Comparison of ENCODE assay signal across 8 mouse cellular contexts in genomic region chr4:152274681-152275131, GRCm38 (mm10). TPM values are rescaled to one million over a fixed set of nuclear protein-coding genes. Genes with fewer than 3 reads are reported as not detected.
DNase-seq lines count a peak whose midpoint lies in the region; ATAC-seq and TF ChIP-seq lines count a peak whose summit lies in the region.

No protein-coding gene starts in this region.

- no peaks in the 10 kb centered on the region for H3K36me3 ChIP-seq in kidney, postnatal 0 days (ENCODE audit: insufficient read depth, low read length)
- H3K36me3 ChIP-seq in forebrain, embryonic 11.5 days (ENCODE audit: control insufficient read depth, insufficient read depth, low read length): no peaks in the 10 kb centered on the region
- no peaks in the 10 kb centered on the region for H3K36me3 ChIP-seq in hindbrain, embryonic 11.5 days (ENCODE audit: control insufficient read depth, insufficient read depth, low read length)
- H3K36me3 ChIP-seq in lung, embryonic 15.5 days: 0 out of 2 replicates have a peak, but pooled peaks cover 1% of the 10 kb centered on the region
- H3K36me3 ChIP-seq in small intestine, adult 2 months (ENCODE audit: control insufficient read depth, insufficient read depth, low read length): no peaks in the 10 kb centered on the region

- no peak for TF ChIP-seq POLR2A in small intestine, adult 2 months (IDR thresholded peaks at IDR 0.05; ENCODE audit: low read depth, low read length)

- no peak for TF ChIP-seq CTCF in kidney, postnatal 0 days (IDR thresholded peaks at IDR 0.05; ENCODE audit: low read depth)
- TF ChIP-seq CTCF in small intestine, adult 2 months (IDR thresholded peaks at IDR 0.05; ENCODE audit: extremely low read depth, insufficient read length, insufficient replicate concordance, low read depth, low read length): no peak

- 0 out of 2 replicates have a peak, but pooled peaks have one; percentile 19 for ATAC-seq in kidney, postnatal 0 days (replicated peaks; ENCODE audit: low FRiP score, low read depth)
- 0 out of 2 replicates have a peak, but pooled peaks have one; percentile 43 for ATAC-seq in forebrain, embryonic 11.5 days (replicated peaks; ENCODE audit: low FRiP score)
- peak; percentile 41; the same call in 1 of the 2 replicates for ATAC-seq in hindbrain, embryonic 11.5 days (ENCODE audit: low FRiP score)
- peak; percentile 25; the same call in 1 of the 2 replicates for ATAC-seq in lung, embryonic 15.5 days (ENCODE audit: borderline replicate concordance, extremely low read depth, low FRiP score, low TSS enrichment)

- 1% methylated on average over 20 of the region's 20 CpGs for WGBS in kidney, postnatal 0 days
- under 1% methylated on average over 20 of the region's 20 CpGs for WGBS in forebrain, embryonic 11.5 days
- 1% methylated on average over 20 of the region's 20 CpGs for WGBS in hindbrain, embryonic 11.5 days
- 2% methylated on average over 20 of the region's 20 CpGs for WGBS in lung, embryonic 15.5 days
- 4% methylated on average over 20 of the region's 20 CpGs for WGBS in small intestine, adult 2 months

- peak overlapping the region; percentile 91 for H3K4me2 ChIP-seq in kidney, postnatal 0 days (ENCODE audit: low read length)
- peak overlapping the region; percentile 97 for H3K4me2 ChIP-seq in forebrain, embryonic 11.5 days (ENCODE audit: low read depth, low read length, severe bottlenecking)
- peak overlapping the region; percentile 84 for H3K4me2 ChIP-seq in hindbrain, embryonic 11.5 days (replicated peaks; ENCODE audit: low read depth, low read length)
- H3K4me2 ChIP-seq in lung, embryonic 15.5 days: peak overlapping the region; percentile 96

- peak overlapping the region; percentile 57 for H3K4me3 ChIP-seq in kidney, postnatal 0 days (replicated peaks; ENCODE audit: low read depth, low read length)
- H3K4me3 ChIP-seq in forebrain, embryonic 11.5 days (ENCODE audit: low read depth, low read length): peak overlapping the region; percentile 49
- H3K4me3 ChIP-seq in hindbrain, embryonic 11.5 days (ENCODE audit: low read depth, low read length): peak overlapping the region; percentile 49
- H3K4me3 ChIP-seq in lung, embryonic 15.5 days: peak overlapping the region; percentile 71
- H3K4me3 ChIP-seq in small intestine, adult 2 months (ENCODE audit: low read depth, low read length): peak overlapping the region; percentile 58

- H3K9me3 ChIP-seq in kidney, postnatal 0 days (replicated peaks; ENCODE audit: low read length): no peaks in the 10 kb centered on the region
- H3K9me3 ChIP-seq in forebrain, embryonic 11.5 days (ENCODE audit: control insufficient read depth, low read length): no peaks in the 10 kb centered on the region
- H3K9me3 ChIP-seq in hindbrain, embryonic 11.5 days (ENCODE audit: control insufficient read depth, low read length): no peaks in the 10 kb centered on the region
- H3K9me3 ChIP-seq in lung, embryonic 15.5 days: no peaks in the 10 kb centered on the region

- H3K27ac ChIP-seq in kidney, postnatal 0 days: no peak overlapping the region
- H3K27ac ChIP-seq in forebrain, embryonic 11.5 days (ENCODE audit: low read depth, low read length): no peak overlapping the region
- H3K27ac ChIP-seq in hindbrain, embryonic 11.5 days (ENCODE audit: low read depth, low read length): peak overlapping the region; percentile 68; the same call in 1 of the 2 replicates
- H3K27ac ChIP-seq in lung, embryonic 15.5 days: peak overlapping the region; percentile 94
- no peak overlapping the region for H3K27ac ChIP-seq in small intestine, adult 2 months (ENCODE audit: insufficient read depth, low read depth, low read length)

- H3K9ac ChIP-seq in kidney, postnatal 0 days (ENCODE audit: low read depth, low read length): peak overlapping the region; percentile 58
- H3K9ac ChIP-seq in forebrain, embryonic 11.5 days (ENCODE audit: low read length): peak overlapping the region; percentile 64
- peak overlapping the region; percentile 65 for H3K9ac ChIP-seq in hindbrain, embryonic 11.5 days (ENCODE audit: low read depth, low read length)
- peak overlapping the region; percentile 78 for H3K9ac ChIP-seq in lung, embryonic 15.5 days

- H3K27me3 ChIP-seq in kidney, postnatal 0 days (ENCODE audit: insufficient read depth, low read length): no peaks in the 10 kb centered on the region
- peaks cover 17% of the 10 kb centered on the region for H3K27me3 ChIP-seq in forebrain, embryonic 11.5 days (ENCODE audit: control insufficient read depth, insufficient read depth, low read length)
- H3K27me3 ChIP-seq in hindbrain, embryonic 11.5 days (ENCODE audit: control insufficient read depth, insufficient read depth, low read length): peaks cover 31% of the 10 kb centered on the region
- peaks cover 29% of the 10 kb centered on the region for H3K27me3 ChIP-seq in lung, embryonic 15.5 days
- H3K27me3 ChIP-seq in small intestine, adult 2 months (ENCODE audit: control insufficient read depth, insufficient read depth, low read length): peaks cover 19% of the 10 kb centered on the region

- DNase-seq in kidney, postnatal 0 days (ENCODE audit: low spot score): no peak
- DNase-seq in kidney, adult 18-20 months: no peak
- peak; percentile 73 for DNase-seq in forebrain, embryonic 11.5 days (ENCODE audit: low spot score)
- peak; percentile 59 for DNase-seq in hindbrain, embryonic 11.5 days (ENCODE audit: low spot score)
- no peak for DNase-seq in cerebellum, postnatal 14 days
- DNase-seq in layer of hippocampus, adult 11-12 months (ENCODE audit: low spot score): no peak

- peaks cover 13% of the 10 kb centered on the region; the same call in 1 of the 2 replicates for H3K4me1 ChIP-seq in kidney, postnatal 0 days (replicated peaks; ENCODE audit: insufficient read depth, low read length)
- H3K4me1 ChIP-seq in forebrain, embryonic 11.5 days (replicated peaks; ENCODE audit: control insufficient read depth, insufficient read depth, low read length): peaks cover 20% of the 10 kb centered on the region
- H3K4me1 ChIP-seq in hindbrain, embryonic 11.5 days (replicated peaks; ENCODE audit: control insufficient read depth, insufficient read depth, low read length): peaks cover 9% of the 10 kb centered on the region
- H3K4me1 ChIP-seq in lung, embryonic 15.5 days: peaks cover 49% of the 10 kb centered on the region
- peaks cover 10% of the 10 kb centered on the region; the same call in 1 of the 2 replicates for H3K4me1 ChIP-seq in small intestine, adult 2 months (ENCODE audit: control insufficient read depth, insufficient read depth, insufficient read length, low read length)

RNA-seq across cellular contexts. Expression of gene Gpr153, which starts 0.7 kb away (rescaled TPM):
- 4.6 and 5.2 TPM in 2 replicates for polyA plus RNA-seq in kidney, postnatal 0 days (2015; fragmentation: Nextera tagmentation; extraction: Ambion mirVana)
- 6.1 and 6.6 TPM in 2 replicates for polyA plus RNA-seq in forebrain, embryonic 11.5 days (2014; fragmentation: Nextera tagmentation; extraction: Ambion mirVana)
- 8.7 and 9.5 TPM in 2 replicates for polyA plus RNA-seq in hindbrain, embryonic 11.5 days (2014; fragmentation: Nextera tagmentation; extraction: Ambion mirVana)
- polyA plus RNA-seq in lung, embryonic 15.5 days (2015; fragmentation: Nextera tagmentation; extraction: Ambion mirVana): 14.9 and 15.2 TPM in 2 replicates
- polyA plus RNA-seq in small intestine, adult 2 months (2012; rRNA removed): 9.4 and 11.6 TPM in 2 replicates

RNA-seq across cellular contexts. Expression of gene Hes3, which starts 16.8 kb away (rescaled TPM):
- polyA plus RNA-seq in kidney, postnatal 0 days (2015; fragmentation: Nextera tagmentation; extraction: Ambion mirVana): not detected in 2 replicates
- polyA plus RNA-seq in forebrain, embryonic 11.5 days (2014; fragmentation: Nextera tagmentation; extraction: Ambion mirVana): 0.53 and 1.0 TPM in 2 replicates
- polyA plus RNA-seq in hindbrain, embryonic 11.5 days (2014; fragmentation: Nextera tagmentation; extraction: Ambion mirVana): 2.9 and 3.5 TPM in 2 replicates
- polyA plus RNA-seq in lung, embryonic 15.5 days (2015; fragmentation: Nextera tagmentation; extraction: Ambion mirVana): not detected in 2 replicates
- polyA plus RNA-seq in small intestine, adult 2 months (2012; rRNA removed): not detected in 2 replicates

RNA-seq across cellular contexts. Expression of gene Icmt, which starts 22.3 kb away (rescaled TPM):
- polyA plus RNA-seq in kidney, postnatal 0 days (2015; fragmentation: Nextera tagmentation; extraction: Ambion mirVana): 20.0 and 23.6 TPM in 2 replicates
- 22.1 and 23.6 TPM in 2 replicates for polyA plus RNA-seq in forebrain, embryonic 11.5 days (2014; fragmentation: Nextera tagmentation; extraction: Ambion mirVana)
- 17.4 and 20.6 TPM in 2 replicates for polyA plus RNA-seq in hindbrain, embryonic 11.5 days (2014; fragmentation: Nextera tagmentation; extraction: Ambion mirVana)
- polyA plus RNA-seq in lung, embryonic 15.5 days (2015; fragmentation: Nextera tagmentation; extraction: Ambion mirVana): 25.2 and 26.0 TPM in 2 replicates
- polyA plus RNA-seq in small intestine, adult 2 months (2012; rRNA removed): 16.5 and 26.5 TPM in 2 replicates

RNA-seq across cellular contexts. Expression of gene Rnf207, which starts 44.1 kb away (rescaled TPM):
- polyA plus RNA-seq in kidney, postnatal 0 days (2015; fragmentation: Nextera tagmentation; extraction: Ambion mirVana): 0.45 and 1.1 TPM in 2 replicates
- polyA plus RNA-seq in forebrain, embryonic 11.5 days (2014; fragmentation: Nextera tagmentation; extraction: Ambion mirVana): 0.60 and 1.2 TPM in 2 replicates
- 1.5 and 1.6 TPM in 2 replicates for polyA plus RNA-seq in hindbrain, embryonic 11.5 days (2014; fragmentation: Nextera tagmentation; extraction: Ambion mirVana)
- polyA plus RNA-seq in lung, embryonic 15.5 days (2015; fragmentation: Nextera tagmentation; extraction: Ambion mirVana): 2.9 and 3.3 TPM in 2 replicates
- 2.1 and 3.7 TPM in 2 replicates for polyA plus RNA-seq in small intestine, adult 2 months (2012; rRNA removed)

RNA-seq across cellular contexts. Expression of gene Rpl22, which starts 50.8 kb away (rescaled TPM):
- polyA plus RNA-seq in kidney, postnatal 0 days (2015; fragmentation: Nextera tagmentation; extraction: Ambion mirVana): 463 and 527 TPM in 2 replicates
- polyA plus RNA-seq in forebrain, embryonic 11.5 days (2014; fragmentation: Nextera tagmentation; extraction: Ambion mirVana): 310 and 360 TPM in 2 replicates
- polyA plus RNA-seq in hindbrain, embryonic 11.5 days (2014; fragmentation: Nextera tagmentation; extraction: Ambion mirVana): 304 and 330 TPM in 2 replicates
- polyA plus RNA-seq in lung, embryonic 15.5 days (2015; fragmentation: Nextera tagmentation; extraction: Ambion mirVana): 354 and 364 TPM in 2 replicates
- 5.0 and 8.7 TPM in 2 replicates for polyA plus RNA-seq in small intestine, adult 2 months (2012; rRNA removed)

Comparison
In these comparisons a context has a peak if more than half of its experiments do, and no peak if none do; other contexts are left out.
1. DNase-seq: peak in forebrain, embryonic 11.5 days (single experiment) and hindbrain, embryonic 11.5 days (single experiment); none in kidney, postnatal 0 days (single experiment), kidney, adult 18-20 months (single experiment), cerebellum, postnatal 14 days (0 of 2) and layer of hippocampus, adult 11-12 months (single experiment).
2. H3K27ac ChIP-seq: peak in hindbrain, embryonic 11.5 days (single experiment) and lung, embryonic 15.5 days (single experiment); none in kidney, postnatal 0 days (single experiment), forebrain, embryonic 11.5 days (single experiment) and small intestine, adult 2 months (single experiment).
3. Peak in every context shown above with its lines, with median percentiles within 50 percentile points of each other: ATAC-seq, H3K4me2 ChIP-seq, H3K4me3 ChIP-seq and H3K9ac ChIP-seq.